Comparison of ENCODE assay signal across 9 mouse cellular contexts in genomic region chr13:58066496-58067389, GRCm38 (mm10). TPM values are rescaled to one million over a fixed set of nuclear protein-coding genes. Genes with fewer than 3 reads are reported as not detected.
DNase-seq lines count a peak whose midpoint lies in the region; ATAC-seq and TF ChIP-seq lines count a peak whose summit lies in the region.
"Had no signal": no experiment of that assay in that cellular context is flagged by ENCODE, and none has a peak within 500 bp of the region (broad histone marks: within the 10 kb centered on the region; RNA-seq: fewer than 3 reads in every experiment).

No protein-coding gene starts in this region.

- WGBS in hindbrain, embryonic 11.5 days, result 75% methylated on average over 14 of the region's 14 CpGs
- WGBS in limb, embryonic 13.5 days, result 45% methylated on average over 14 of the region's 14 CpGs
- 73% methylated on average over 14 of the region's 14 CpGs for WGBS in midbrain, embryonic 13.5 days

- no peaks in the 10 kb centered on the region for H3K36me3 ChIP-seq in hindbrain, embryonic 11.5 days (ENCODE audit: control insufficient read depth, insufficient read depth, low read length)
- H3K36me3 ChIP-seq in limb, embryonic 13.5 days, result peaks cover 17% of the 10 kb centered on the region
- peaks cover 25% of the 10 kb centered on the region for H3K36me3 ChIP-seq in midbrain, embryonic 13.5 days

- no peaks in the 10 kb centered on the region for H3K9me3 ChIP-seq in hindbrain, embryonic 11.5 days (ENCODE audit: control insufficient read depth, low read length)
- H3K9me3 ChIP-seq in limb, embryonic 13.5 days, result no peaks in the 10 kb centered on the region
- no peaks in the 10 kb centered on the region for H3K9me3 ChIP-seq in midbrain, embryonic 13.5 days

- H3K27me3 ChIP-seq in hindbrain, embryonic 11.5 days (ENCODE audit: control insufficient read depth, insufficient read depth, low read length), result no peaks in the 10 kb centered on the region
- no peaks in the 10 kb centered on the region for H3K27me3 ChIP-seq in limb, embryonic 13.5 days
- no peaks in the 10 kb centered on the region for H3K27me3 ChIP-seq in midbrain, embryonic 13.5 days

- H3K4me3 ChIP-seq in layer of hippocampus, adult 2 months, result no peak overlapping the region
- no peak overlapping the region for H3K4me3 ChIP-seq in hindbrain, embryonic 11.5 days (ENCODE audit: low read depth, low read length)
- no peak overlapping the region for H3K4me3 ChIP-seq in limb, embryonic 13.5 days
- H3K4me3 ChIP-seq in midbrain, embryonic 13.5 days (replicated peaks), result no peak overlapping the region

- H3K27ac ChIP-seq in layer of hippocampus, adult 2 months, result peak overlapping the region; percentile 79
- no peak overlapping the region for H3K27ac ChIP-seq in hindbrain, embryonic 11.5 days (ENCODE audit: low read depth, low read length)
- H3K27ac ChIP-seq in limb, embryonic 13.5 days, result peak overlapping the region; percentile 85
- peak overlapping the region; percentile 14; the same call in 1 of the 2 replicates for H3K27ac ChIP-seq in midbrain, embryonic 13.5 days

- no peak overlapping the region for H3K4me2 ChIP-seq in hindbrain, embryonic 11.5 days (replicated peaks; ENCODE audit: low read depth, low read length)
- peak overlapping the region; percentile 42 for H3K4me2 ChIP-seq in limb, embryonic 13.5 days (replicated peaks)
- H3K4me2 ChIP-seq in midbrain, embryonic 13.5 days (replicated peaks), result no peak overlapping the region

- H3K9ac ChIP-seq in hindbrain, embryonic 11.5 days (ENCODE audit: low read depth, low read length), result no peak overlapping the region
- H3K9ac ChIP-seq in limb, embryonic 13.5 days, result no peak overlapping the region
- no peak overlapping the region for H3K9ac ChIP-seq in midbrain, embryonic 13.5 days (replicated peaks)

- no peak for ATAC-seq in hindbrain, embryonic 11.5 days (ENCODE audit: low FRiP score)
- ATAC-seq in limb, embryonic 13.5 days (ENCODE audit: low FRiP score, low read depth), result peak; percentile 2; the same call in 1 of the 2 replicates
- no peak for ATAC-seq in midbrain, embryonic 13.5 days

- no peaks in the 10 kb centered on the region; the same call in 1 of the 2 replicates for H3K4me1 ChIP-seq in hindbrain, embryonic 11.5 days (replicated peaks; ENCODE audit: control insufficient read depth, insufficient read depth, low read length)
- H3K4me1 ChIP-seq in limb, embryonic 13.5 days, result peaks cover 64% of the 10 kb centered on the region
- 0 out of 2 replicates have a peak, but pooled peaks cover 9% of the 10 kb centered on the region for H3K4me1 ChIP-seq in midbrain, embryonic 13.5 days (replicated peaks)

- TF ChIP-seq CTCF in layer of hippocampus, adult 2 months (conservative IDR thresholded peaks at IDR 0.05), result no peak

- DNase-seq in layer of hippocampus, adult 2 months (ENCODE audit: low spot score in 2 of 2), result no peak
- no peak for DNase-seq in layer of hippocampus, adult 9-10 months (ENCODE audit: low spot score)
- peak; percentile 41 for DNase-seq in embryo, embryonic 11 days
- peak; percentile 10 for DNase-seq in hindbrain, embryonic 11.5 days (ENCODE audit: low spot score)
- no peak for DNase-seq in right cerebral cortex, postnatal 25 days
- DNase-seq in layer of hippocampus, adult 9-11 months, result no peak

RNA-seq across cellular contexts. Expression of gene Klhl3, which starts 46.6 kb away (rescaled TPM):
- 10 to 100 TPM; 48.3 to 48.4 TPM for total RNA-seq in layer of hippocampus, adult 2 months (2021)
- 3.8 and 3.9 TPM in 2 replicates for polyA plus RNA-seq in hindbrain, embryonic 11.5 days (2014; fragmentation: Nextera tagmentation; extraction: Ambion mirVana)
- 4.2 and 4.4 TPM in 2 replicates for polyA plus RNA-seq in limb, embryonic 13.5 days (2015; fragmentation: Nextera tagmentation; extraction: Ambion mirVana)
- polyA plus RNA-seq in midbrain, embryonic 13.5 days (2015; fragmentation: Nextera tagmentation; extraction: Ambion mirVana), result 8.9 and 9.6 TPM in 2 replicates
- total RNA-seq: MEL had no signal

Comparison
In these comparisons a context has a peak if more than half of its experiments do, and no peak if none do; other contexts are left out.
1. DNase-seq: peak in embryo, embryonic 11 days (single experiment) and hindbrain, embryonic 11.5 days (single experiment); none in layer of hippocampus, adult 2 months (0 of 2), layer of hippocampus, adult 9-10 months (single experiment), right cerebral cortex, postnatal 25 days (single experiment) and layer of hippocampus, adult 9-11 months (single experiment).